Mouse (Mus musculus) heart, embryonic 14.5 days (tissue): ENCODE measurements around the gene Fam19a1. TPM values are rescaled to one million over a fixed set of nuclear protein-coding genes. Genes with fewer than 3 reads are reported as not detected.

ENCODE experiments used
- ATAC-seq: fragments of 200-750 bp; cut with Nextera tagmentation; 2 replicates; pipeline ENCODE4 v1.8.0; 2017; ENCODE audit warnings: low read depth, moderate TSS enrichment; ENCODE audit not compliant: insufficient number of reproducible peaks, insufficient read depth, low FRiP score
- H3K27ac ChIP-seq, 2 experiments: fragments of 200-500 bp in 1 of 2; fragments of 300-500 bp in 1 of 2; sonication (generic) in 1 of 2; replicated peaks in 1 of 2; 2 replicates each; pipeline ENCODE4 v1.5.1; 2012 to 2014; ENCODE audit warnings: low read depth in 2 of 2, low read length in 2 of 2, control low read depth in 1 of 2, mild to moderate bottlenecking in 1 of 2, mixed read lengths in 1 of 2; ENCODE audit not compliant: control insufficient read depth in 1 of 2, insufficient read depth in 1 of 2
- H3K27me3 ChIP-seq: fragments of 300-500 bp; sonication (generic); 2 replicates; pipeline ENCODE4 v1.6.1; 2014; ENCODE audit warnings: mild to moderate bottlenecking, low read length, control low read depth; ENCODE audit not compliant: control insufficient read depth, insufficient read depth
- H3K36me3 ChIP-seq: fragments of 300-500 bp; sonication (generic); 2 replicates; pipeline ENCODE4 v1.6.1; 2014; ENCODE audit warnings: mild to moderate bottlenecking, control low read depth, low read length, mixed read lengths; ENCODE audit not compliant: control insufficient read depth, insufficient read depth
- H3K4me1 ChIP-seq, 2 experiments: fragments of 200-500 bp in 1 of 2; fragments of 300-500 bp in 1 of 2; sonication (generic) in 1 of 2; 2 replicates each; pipeline ENCODE4 v1.6.1; 2012 to 2014; ENCODE audit warnings: low read length in 2 of 2, control low read depth in 1 of 2, mixed read lengths in 1 of 2; ENCODE audit not compliant: control insufficient read depth in 2 of 2, insufficient read depth in 2 of 2
- H3K4me2 ChIP-seq: fragments of 300-500 bp; sonication (generic); 2 replicates; pipeline ENCODE4 v1.6.1; 2014; ENCODE audit warnings: mild to moderate bottlenecking, low read length
- H3K4me3 ChIP-seq, 2 experiments: fragments of 200-500 bp in 1 of 2; fragments of 300-500 bp in 1 of 2; sonication (generic) in 1 of 2; 2 replicates each; pipeline ENCODE4 v1.5.1; 2012 to 2014; ENCODE audit warnings: low read length in 2 of 2, mild to moderate bottlenecking in 2 of 2, control low read depth in 1 of 2, low read depth in 1 of 2, moderate library complexity in 1 of 2; ENCODE audit not compliant: control insufficient read depth in 1 of 2, insufficient read depth in 1 of 2
- H3K9ac ChIP-seq: fragments of 300-500 bp; sonication (generic); 2 replicates; pipeline ENCODE4 v1.6.1; 2014; ENCODE audit warnings: mild to moderate bottlenecking, low read length
- H3K9me3 ChIP-seq: fragments of 300-500 bp; sonication (generic); 2 replicates; pipeline ENCODE4 v1.6.1; 2016; ENCODE audit warnings: low read length, control low read depth; ENCODE audit not compliant: control insufficient read depth
- WGBS: fragments of 180-500 bp; shearing (Covaris S2); extraction: QIAGEN DNeasy Blood & Tissue Kit; methylation state at CpG from one replicate; pipeline ENCODE4 v1.1.7; 2014; 5-methylcytosine and 5-hydroxymethylcytosine counted together
- polyA plus RNA-seq: library from polyadenylated mRNA; unstranded; fragments of >200 nt; fragmentation: Nextera tagmentation; extraction: Ambion mirVana; gene quantifications from 2 replicates; pipeline ENCODE4 v1.2.1, GENCODE M21; 2014

Fam19a1 gene
- polyA plus RNA-seq, 1 experiment from 2014 or later, result 0.11 TPM

- no peaks in the 10 kb centered on the region for H3K36me3 ChIP-seq
- no peak overlapping the region for H3K4me3 ChIP-seq
- no peaks in the 10 kb centered on the region for H3K4me1 ChIP-seq
- 62% methylated on average over 4 of the region's 4 CpGs for WGBS
- H3K27me3 ChIP-seq, result no peaks in the 10 kb centered on the region
- no peaks in the 10 kb centered on the region for H3K9me3 ChIP-seq
- no peak overlapping the region for H3K9ac ChIP-seq
- no peak overlapping the region for H3K27ac ChIP-seq
- ATAC-seq, result no peak
- H3K4me2 ChIP-seq, result no peak overlapping the region
These were observed 266.3 kb downstream of the Fam19a1 start for GRCm38 (mm10) chr6:96379229-96379628.

GRCm38 (mm10) chr6:96384441-96384840 lies 271.5 kb downstream of the Fam19a1 start:
- Histone ChIP-seq H3K9ac (no peak overlapping the region), H3K4me3 (no peak overlapping the region), H3K27ac (no peak overlapping the region), H3K9me3 (no peaks in the 10 kb centered on the region), H3K36me3 (no peaks in the 10 kb centered on the region), H3K4me1 (no peaks in the 10 kb centered on the region), H3K4me2 (no peak overlapping the region), H3K27me3 (no peaks in the 10 kb centered on the region)
- ATAC-seq, result no peak
- WGBS, result 70% methylated on average over 1 of the region's 1 CpGs

- no peaks in the 10 kb centered on the region for H3K4me1 ChIP-seq
- no peak overlapping the region for H3K27ac ChIP-seq
- no peak overlapping the region for H3K4me3 ChIP-seq
- no peak for ATAC-seq
- no peaks in the 10 kb centered on the region for H3K27me3 ChIP-seq
- WGBS, result 78% methylated on average over 4 of the region's 4 CpGs
- no peaks in the 10 kb centered on the region for H3K9me3 ChIP-seq
- H3K36me3 ChIP-seq, result no peaks in the 10 kb centered on the region
- H3K9ac ChIP-seq, result no peak overlapping the region
- H3K4me2 ChIP-seq, result no peak overlapping the region
These were observed 305.9 kb downstream of the Fam19a1 start for GRCm38 (mm10) chr6:96418866-96419265.

- H3K36me3 ChIP-seq, result no peaks in the 10 kb centered on the region
- 83% methylated on average over 5 of the region's 5 CpGs for WGBS
- H3K4me1 ChIP-seq, result no peaks in the 10 kb centered on the region
- H3K27me3 ChIP-seq, result no peaks in the 10 kb centered on the region
- no peak for ATAC-seq
- no peak overlapping the region for H3K27ac ChIP-seq
- H3K4me2 ChIP-seq, result no peak overlapping the region
- H3K9me3 ChIP-seq, result no peaks in the 10 kb centered on the region
- no peak overlapping the region for H3K9ac ChIP-seq
- no peak overlapping the region for H3K4me3 ChIP-seq
These were observed 306.9 kb downstream of the Fam19a1 start for GRCm38 (mm10) chr6:96419704-96420382.

- WGBS, result 49% methylated on average over 2 of the region's 2 CpGs
- Histone ChIP-seq H3K4me1 (no peaks in the 10 kb centered on the region), H3K4me3 (no peak overlapping the region), H3K27ac (no peak overlapping the region), H3K27me3 (no peaks in the 10 kb centered on the region), H3K36me3 (no peaks in the 10 kb centered on the region), H3K9ac (no peak overlapping the region), H3K4me2 (no peak overlapping the region), H3K9me3 (no peaks in the 10 kb centered on the region)
- no peak for ATAC-seq
These were observed 307.6 kb downstream of the Fam19a1 start for GRCm38 (mm10) chr6:96420515-96420914.

- Histone ChIP-seq H3K9ac (no peak overlapping the region), H3K36me3 (no peaks in the 10 kb centered on the region), H3K27me3 (no peaks in the 10 kb centered on the region), H3K4me2 (no peak overlapping the region), H3K4me1 (no peaks in the 10 kb centered on the region), H3K27ac (no peak overlapping the region), H3K4me3 (no peak overlapping the region), H3K9me3 (no peaks in the 10 kb centered on the region)
- ATAC-seq, result no peak
- 55% methylated on average over 6 of the region's 6 CpGs for WGBS
These were observed 316.4 kb downstream of the Fam19a1 start for GRCm38 (mm10) chr6:96429390-96429789.

GRCm38 (mm10) chr6:96432397-96432796 lies 319.4 kb downstream of the Fam19a1 start:
- no peak overlapping the region for H3K4me3 ChIP-seq
- H3K4me2 ChIP-seq, result no peak overlapping the region
- ATAC-seq, result no peak
- no peak overlapping the region for H3K9ac ChIP-seq
- WGBS, result 46% methylated on average over 3 of the region's 3 CpGs
- no peaks in the 10 kb centered on the region for H3K9me3 ChIP-seq
- H3K4me1 ChIP-seq, result no peaks in the 10 kb centered on the region
- H3K27ac ChIP-seq, result no peak overlapping the region
- no peaks in the 10 kb centered on the region for H3K36me3 ChIP-seq
- no peaks in the 10 kb centered on the region for H3K27me3 ChIP-seq

- no peaks in the 10 kb centered on the region for H3K36me3 ChIP-seq
- no peaks in the 10 kb centered on the region for H3K4me1 ChIP-seq
- H3K9ac ChIP-seq, result no peak overlapping the region
- no peaks in the 10 kb centered on the region for H3K27me3 ChIP-seq
- 74% methylated on average over 1 of the region's 1 CpGs for WGBS
- H3K27ac ChIP-seq, result no peak overlapping the region
- no peak overlapping the region for H3K4me3 ChIP-seq
- H3K4me2 ChIP-seq, result no peak overlapping the region
- no peak for ATAC-seq
- no peaks in the 10 kb centered on the region for H3K9me3 ChIP-seq
These were observed 320.9 kb downstream of the Fam19a1 start for GRCm38 (mm10) chr6:96433896-96434295.
